21 mouse cellular contexts compared by ENCODE assay signal in genomic region chr10:97692913-97693312, GRCm38 (mm10). TPM values are rescaled to one million over a fixed set of nuclear protein-coding genes. Genes with fewer than 3 reads are reported as not detected.
DNase-seq lines count a peak whose midpoint lies in the region; ATAC-seq and TF ChIP-seq lines count a peak whose summit lies in the region.
"Had no signal": no experiment of that assay in that cellular context is flagged by ENCODE, and none has a peak within 500 bp of the region (broad histone marks: within the 10 kb centered on the region; RNA-seq: fewer than 3 reads in every experiment).

Ccer1 (plus strand) TSS chr10:97693059.

- 80% methylated on average over 20 of the region's 20 CpGs for WGBS in forebrain, embryonic 16.5 days
- WGBS in forebrain, embryonic 12.5 days: 83% methylated on average over 20 of the region's 20 CpGs
- 67% methylated on average over 20 of the region's 20 CpGs for WGBS in heart, embryonic 16.5 days
- WGBS in midbrain, postnatal 0 days: 77% methylated on average over 20 of the region's 20 CpGs
- 74% methylated on average over 20 of the region's 20 CpGs for WGBS in midbrain, embryonic 15.5 days

- no peak for TF ChIP-seq CTCF in midbrain, postnatal 0 days (IDR thresholded peaks at IDR 0.05)

- no peaks in the 10 kb centered on the region for H3K36me3 ChIP-seq in forebrain, embryonic 16.5 days (ENCODE audit: control insufficient read depth, insufficient read depth)
- H3K36me3 ChIP-seq in forebrain, embryonic 12.5 days (replicated peaks): no peaks in the 10 kb centered on the region
- H3K36me3 ChIP-seq in heart, embryonic 16.5 days (ENCODE audit: control insufficient read depth, insufficient read depth): no peaks in the 10 kb centered on the region
- no peaks in the 10 kb centered on the region for H3K36me3 ChIP-seq in midbrain, postnatal 0 days (ENCODE audit: insufficient read depth, low read length)
- H3K36me3 ChIP-seq in midbrain, embryonic 15.5 days (replicated peaks): no peaks in the 10 kb centered on the region
- H3K36me3 ChIP-seq: limb, embryonic 10.5 days had no signal

- H3K4me2 ChIP-seq in forebrain, embryonic 16.5 days (ENCODE audit: low read length): no peak within 1 kb of the TSS
- no peak within 1 kb of the TSS for H3K4me2 ChIP-seq in forebrain, embryonic 12.5 days
- peak within 1 kb of the TSS; percentile 21; the same call in 1 of the 2 replicates for H3K4me2 ChIP-seq in heart, embryonic 16.5 days (ENCODE audit: low read depth, low read length)
- no peak within 1 kb of the TSS for H3K4me2 ChIP-seq in midbrain, postnatal 0 days (ENCODE audit: low read depth, low read length, poor library complexity, severe bottlenecking)
- H3K4me2 ChIP-seq in midbrain, embryonic 15.5 days: no peak within 1 kb of the TSS
- H3K4me2 ChIP-seq: liver, embryonic 11.5 days; midbrain, embryonic 11.5 days had no signal

- no peaks in the 10 kb centered on the region for H3K9me3 ChIP-seq in forebrain, embryonic 16.5 days (ENCODE audit: control insufficient read depth, low read length)
- no peaks in the 10 kb centered on the region for H3K9me3 ChIP-seq in forebrain, embryonic 12.5 days
- H3K9me3 ChIP-seq in heart, embryonic 16.5 days (replicated peaks; ENCODE audit: control insufficient read depth, low read length): peaks cover 5% of the 10 kb centered on the region
- H3K9me3 ChIP-seq in midbrain, postnatal 0 days (ENCODE audit: low read length): no peaks in the 10 kb centered on the region
- H3K9me3 ChIP-seq in midbrain, embryonic 15.5 days: 0 out of 2 replicates have a peak, but pooled peaks cover 4% of the 10 kb centered on the region
- H3K9me3 ChIP-seq: limb, embryonic 10.5 days had no signal

- no peaks in the 10 kb centered on the region for H3K4me1 ChIP-seq in forebrain, embryonic 16.5 days (replicated peaks; ENCODE audit: control insufficient read depth, insufficient read depth, low read length)
- H3K4me1 ChIP-seq in forebrain, embryonic 12.5 days: no peaks in the 10 kb centered on the region
- no peaks in the 10 kb centered on the region for H3K4me1 ChIP-seq in heart, embryonic 16.5 days (ENCODE audit: control insufficient read depth, insufficient read depth, low read length)
- no peaks in the 10 kb centered on the region for H3K4me1 ChIP-seq in midbrain, postnatal 0 days (ENCODE audit: insufficient read depth, low read length)
- H3K4me1 ChIP-seq in midbrain, embryonic 15.5 days: no peaks in the 10 kb centered on the region

- peak; percentile 18; the same call in 1 of the 2 replicates for ATAC-seq in forebrain, embryonic 16.5 days
- ATAC-seq in forebrain, embryonic 12.5 days (ENCODE audit: low FRiP score): no peak
- ATAC-seq in heart, embryonic 16.5 days (replicated peaks; ENCODE audit: extremely low read depth, insufficient read depth, low FRiP score): no peak
- ATAC-seq in midbrain, postnatal 0 days (ENCODE audit: low FRiP score): peak; percentile 16; the same call in 1 of the 2 replicates
- ATAC-seq in midbrain, embryonic 15.5 days (replicated peaks): no peak

- no peak within 1 kb of the TSS for H3K9ac ChIP-seq in forebrain, embryonic 16.5 days (replicated peaks; ENCODE audit: low read depth, low read length)
- H3K9ac ChIP-seq in forebrain, embryonic 12.5 days: no peak within 1 kb of the TSS
- no peak within 1 kb of the TSS for H3K9ac ChIP-seq in heart, embryonic 16.5 days (ENCODE audit: low read length)
- no peak within 1 kb of the TSS for H3K9ac ChIP-seq in midbrain, postnatal 0 days (replicated peaks; ENCODE audit: low read length, poor library complexity, severe bottlenecking)
- no peak within 1 kb of the TSS for H3K9ac ChIP-seq in midbrain, embryonic 15.5 days

- H3K4me3 ChIP-seq in forebrain, embryonic 16.5 days (replicated peaks; ENCODE audit: low read length): no peak within 1 kb of the TSS
- H3K4me3 ChIP-seq in forebrain, embryonic 12.5 days (replicated peaks): no peak within 1 kb of the TSS
- no peak within 1 kb of the TSS; the same call in 1 of the 2 replicates for H3K4me3 ChIP-seq in heart, embryonic 16.5 days (ENCODE audit: low read length)
- H3K4me3 ChIP-seq in midbrain, postnatal 0 days (ENCODE audit: low read depth, low read length): no peak within 1 kb of the TSS
- no peak within 1 kb of the TSS for H3K4me3 ChIP-seq in midbrain, embryonic 15.5 days
- H3K4me3 ChIP-seq: left cerebral cortex, adult 2 months; limb, embryonic 10.5 days had no signal

- DNase-seq in heart, adult 8-10 months (ENCODE audit: low spot score): no peak
- DNase-seq in midbrain, postnatal 0 days (ENCODE audit: low spot score): no peak
- DNase-seq in thymus, postnatal 25 days: no peak
- DNase-seq: adrenal gland, postnatal 36 days; cerebellum, adult 2 months; kidney, adult 2 months; lung, adult 2 months; lung, postnatal 36 days had no signal

- H3K27me3 ChIP-seq in forebrain, embryonic 16.5 days (replicated peaks; ENCODE audit: control insufficient read depth, insufficient read depth, low read length): no peaks in the 10 kb centered on the region
- no peaks in the 10 kb centered on the region for H3K27me3 ChIP-seq in forebrain, embryonic 12.5 days
- no peaks in the 10 kb centered on the region for H3K27me3 ChIP-seq in heart, embryonic 16.5 days (ENCODE audit: control insufficient read depth, insufficient read depth, low read length)
- H3K27me3 ChIP-seq in midbrain, postnatal 0 days (ENCODE audit: insufficient read depth, low read length): no peaks in the 10 kb centered on the region
- no peaks in the 10 kb centered on the region for H3K27me3 ChIP-seq in midbrain, embryonic 15.5 days (replicated peaks)
- H3K27me3 ChIP-seq: CH12.LX had no signal

- no peak within 1 kb of the TSS for H3K27ac ChIP-seq in forebrain, embryonic 16.5 days (ENCODE audit: low read length)
- H3K27ac ChIP-seq in forebrain, embryonic 12.5 days: no peak within 1 kb of the TSS
- H3K27ac ChIP-seq in heart, embryonic 16.5 days (ENCODE audit: low read length): no peak within 1 kb of the TSS
- no peak within 1 kb of the TSS for H3K27ac ChIP-seq in midbrain, postnatal 0 days (ENCODE audit: low read depth, low read length)
- no peak within 1 kb of the TSS for H3K27ac ChIP-seq in midbrain, embryonic 15.5 days
- H3K27ac ChIP-seq: left cerebral cortex, adult 2 months; limb, embryonic 10.5 days had no signal

RNA-seq across cellular contexts. Expression of gene Ccer1, which starts in this region (rescaled TPM):
- polyA plus RNA-seq in forebrain, embryonic 16.5 days (2015; fragmentation: Nextera tagmentation; extraction: Ambion mirVana): not detected in 2 replicates
- not detected in 2 replicates for polyA plus RNA-seq in forebrain, embryonic 12.5 days (2016; fragmentation: Nextera tagmentation; extraction: Ambion mirVana)
- not detected in 2 replicates for polyA plus RNA-seq in heart, embryonic 16.5 days (2015; fragmentation: Nextera tagmentation; extraction: Ambion mirVana)
- not detected for total RNA-seq in heart, adult 8-10 months (2022)
- not detected in 2 replicates for total RNA-seq in midbrain, postnatal 0 days (2014; rRNA removed)
- not detected in 2 replicates for polyA plus RNA-seq in midbrain, postnatal 0 days (2015; fragmentation: Nextera tagmentation; extraction: Ambion mirVana)
- not detected in 2 replicates for polyA plus RNA-seq in midbrain, embryonic 15.5 days (2015; fragmentation: Nextera tagmentation; extraction: Ambion mirVana)
- total RNA-seq: adrenal gland, postnatal 36 days; CH12.LX; gastrocnemius, postnatal 4 days; left cerebral cortex, adult 2 months; neutrophil, adult 5-6 weeks had no signal
- polyA plus RNA-seq: cerebellum, adult 2 months; embryonic facial prominence, embryonic 14.5 days; forebrain, embryonic 11.5 days; limb, embryonic 10.5 days; liver, embryonic 11.5 days; lung, adult 2 months; midbrain, embryonic 11.5 days had no signal

Comparison
In these comparisons a context has a peak if more than half of its experiments do, and no peak if none do; other contexts are left out.
1. Peak in ATAC-seq in forebrain, embryonic 16.5 days; RNA of the gene not detected or under 1 TPM.
2. Peak in ATAC-seq in midbrain, postnatal 0 days; RNA of the gene not detected or under 1 TPM.